Mouse (Mus musculus): ENCODE data around the gene Tlx3.

Tlx3 gene

DNA sequence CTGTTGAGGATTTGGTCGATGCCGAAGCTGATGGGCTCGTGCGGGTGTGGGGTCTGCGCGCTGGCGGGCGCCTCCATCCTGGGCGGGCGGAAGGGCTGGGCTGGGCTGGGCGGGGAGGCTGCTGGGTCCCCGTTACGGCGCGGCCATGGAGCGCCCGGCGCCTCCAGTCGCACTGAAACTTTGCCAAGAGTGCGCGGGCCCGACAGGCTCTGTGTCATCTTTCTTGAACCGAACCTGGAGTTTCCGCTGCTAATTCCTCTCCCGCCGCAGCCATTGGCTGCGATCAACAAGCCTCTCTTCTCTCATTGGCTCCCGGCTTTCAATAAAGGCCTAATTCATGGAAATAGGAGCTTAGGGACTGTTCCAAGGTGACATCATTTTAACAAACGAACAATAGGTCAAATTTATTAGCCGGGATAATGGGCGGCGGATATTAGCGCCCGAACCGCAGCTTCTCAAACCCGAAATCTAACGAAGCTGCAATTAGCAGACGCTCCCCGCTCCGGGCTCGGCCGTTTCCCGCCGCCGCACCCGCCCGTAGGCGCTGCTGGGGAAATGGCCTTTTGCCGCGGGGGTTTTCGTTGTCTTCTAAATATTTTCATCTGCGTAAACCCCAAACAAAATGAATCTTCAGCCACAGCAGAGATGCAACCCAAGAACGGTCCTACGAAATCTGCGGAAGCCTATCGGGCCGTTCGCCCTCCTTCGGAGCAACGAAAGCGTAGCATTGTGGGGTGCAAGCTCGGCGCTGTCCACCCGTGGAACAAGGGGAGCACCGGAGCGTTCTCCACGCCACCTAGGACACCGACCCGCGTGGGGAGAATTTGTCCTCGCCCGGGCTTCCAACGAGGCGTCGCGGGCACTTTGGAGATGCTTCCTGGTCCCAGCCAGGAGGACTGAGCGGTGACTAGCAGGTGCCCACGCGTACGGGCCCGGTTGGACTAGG, at the start of gene Tlx3:
Gene Tlx3 (minus strand): TSS at position 207 of the 946 bp plus-strand sequence.
- no peak for DNase-seq (ENCODE audit: low read depth, low spot score)

- no peak for DNase-seq (ENCODE audit: low read depth, low spot score)
Measured at GRCm38 (mm10) chr11:33240295-33240694, 36.9 kb upstream of the Tlx3 start.

- DNase-seq (ENCODE audit: low read depth, low spot score): no peak
Measured at GRCm38 (mm10) chr11:33234134-33234533, 30.7 kb upstream of the Tlx3 start.

- no peak for DNase-seq (ENCODE audit: low read depth, low spot score)
Measured at GRCm38 (mm10) chr11:33232056-33232455, 28.7 kb upstream of the Tlx3 start.

- DNase-seq (ENCODE audit: low read depth, low spot score): no peak
Measured at GRCm38 (mm10) chr11:33228186-33228585, 24.8 kb upstream of the Tlx3 start.

DNA sequence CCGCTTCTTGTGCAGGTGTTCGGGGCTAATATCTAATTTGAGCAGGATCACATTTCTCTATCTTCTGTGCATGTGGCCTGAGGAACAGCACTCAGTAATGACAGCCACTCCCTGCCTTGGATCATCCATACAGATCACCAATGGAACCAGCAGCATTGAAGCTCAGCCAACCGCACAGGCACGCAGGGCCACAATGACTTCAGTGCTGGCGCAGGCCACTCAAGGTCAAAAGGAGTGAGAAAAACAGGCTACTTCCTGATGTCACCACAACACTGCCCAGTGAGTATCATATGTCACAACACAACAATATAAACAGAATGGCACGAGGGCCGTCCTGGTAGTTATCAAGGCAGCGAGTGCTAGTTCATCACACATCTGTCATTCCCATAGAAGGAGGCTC, 23.1 kb upstream of the Tlx3 start:
- DNase-seq (ENCODE audit: low read depth, low spot score): no peak

DNA sequence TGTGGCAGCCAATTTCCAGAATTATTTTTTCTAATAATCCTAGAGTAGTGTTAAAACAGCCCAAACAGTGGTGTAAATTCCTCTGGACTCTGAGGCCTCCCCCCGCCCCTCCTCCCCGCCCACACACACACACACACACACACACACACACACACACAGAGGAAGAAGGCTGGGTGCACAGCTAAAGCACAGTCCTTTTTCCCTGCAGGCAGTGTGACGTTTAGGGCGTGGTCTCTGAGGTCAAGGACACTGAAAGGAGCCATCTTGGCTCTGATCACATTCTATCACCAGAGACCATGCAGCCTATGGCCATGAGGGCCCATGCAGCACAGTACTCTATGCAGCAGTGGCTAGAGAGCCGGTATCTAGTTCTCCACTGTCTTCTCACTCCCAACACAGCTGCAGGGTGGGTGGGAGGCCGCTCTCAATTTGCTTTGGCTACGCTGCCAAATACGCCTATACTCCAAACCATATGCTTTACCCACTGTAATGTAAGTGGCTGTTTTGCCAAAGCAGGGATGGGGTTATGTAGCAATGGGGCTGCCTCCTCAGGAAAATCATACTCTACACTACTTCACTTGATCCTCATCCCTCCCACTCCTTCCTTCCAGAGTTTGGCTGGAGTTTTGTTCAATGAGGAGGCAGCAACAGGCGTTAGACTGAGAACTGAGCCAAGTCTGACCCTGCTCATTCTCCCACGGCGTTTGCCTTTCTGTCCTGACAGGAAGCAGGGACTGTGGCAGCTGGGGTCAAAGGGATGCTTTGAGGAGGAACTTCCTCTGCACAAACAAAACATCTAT, 18.4 kb upstream of the Tlx3 start:
- DNase-seq (ENCODE audit: low read depth, low spot score): no peak

GRCm38 (mm10) chr11:33220763-33221162, 17.4 kb upstream of the Tlx3 start:
- DNase-seq (ENCODE audit: low read depth, low spot score): no peak

DNA sequence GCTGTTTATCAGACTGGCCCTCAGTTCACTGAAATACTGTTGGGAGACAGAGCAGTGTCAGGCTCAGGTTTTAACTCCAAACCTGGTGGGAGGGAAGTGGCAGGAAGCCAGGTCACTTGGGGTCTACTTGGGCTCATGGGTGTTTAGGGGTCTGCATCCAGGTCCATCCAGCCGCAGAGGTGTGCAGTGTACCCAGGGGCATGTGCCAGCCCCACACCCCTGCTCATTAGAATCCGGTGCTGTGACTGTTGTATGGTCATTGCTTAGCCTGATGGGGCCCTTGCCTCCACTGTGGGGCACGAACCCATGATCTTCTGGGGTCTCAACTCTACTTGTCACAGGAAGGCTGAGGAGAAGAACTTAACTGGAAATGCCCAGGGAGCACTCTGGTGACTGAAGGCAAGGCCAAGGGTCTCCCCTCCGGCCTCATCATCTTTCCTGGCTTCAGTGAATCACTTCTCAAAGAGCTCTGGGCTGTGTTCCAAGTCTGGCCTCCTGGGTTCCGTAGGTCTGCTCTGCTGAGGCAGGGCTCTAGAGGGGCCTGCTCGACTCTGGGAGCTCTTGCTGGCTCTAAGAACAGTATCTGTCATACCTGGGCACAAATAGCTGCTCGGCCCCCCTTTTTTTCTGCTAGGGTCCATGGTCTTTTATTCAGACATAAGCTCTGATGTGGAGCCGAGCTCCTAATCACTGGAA, 14.1 kb upstream of the Tlx3 start:
- DNase-seq (ENCODE audit: low read depth, low spot score): no peak

DNA sequence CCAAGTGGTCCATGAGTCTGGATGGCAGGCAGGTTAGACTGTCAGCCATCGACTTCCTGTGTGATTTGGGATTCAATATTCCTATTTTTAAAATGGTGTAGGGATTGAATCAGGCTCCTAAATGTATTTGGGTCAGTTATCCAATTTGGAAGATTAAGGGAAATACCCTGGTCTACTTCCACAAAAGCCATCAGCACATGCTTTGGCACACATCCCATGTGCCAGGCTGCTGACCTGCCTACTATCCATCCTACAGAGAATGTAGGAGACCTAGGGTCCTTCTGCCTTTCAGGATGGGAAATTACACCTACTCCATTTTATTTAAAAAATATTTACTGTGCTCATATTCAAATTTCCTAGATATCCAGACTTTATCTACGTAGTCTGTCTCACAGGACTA, 4.0 kb upstream of the Tlx3 start:
- DNase-seq (ENCODE audit: low read depth, low spot score): no peak

DNA sequence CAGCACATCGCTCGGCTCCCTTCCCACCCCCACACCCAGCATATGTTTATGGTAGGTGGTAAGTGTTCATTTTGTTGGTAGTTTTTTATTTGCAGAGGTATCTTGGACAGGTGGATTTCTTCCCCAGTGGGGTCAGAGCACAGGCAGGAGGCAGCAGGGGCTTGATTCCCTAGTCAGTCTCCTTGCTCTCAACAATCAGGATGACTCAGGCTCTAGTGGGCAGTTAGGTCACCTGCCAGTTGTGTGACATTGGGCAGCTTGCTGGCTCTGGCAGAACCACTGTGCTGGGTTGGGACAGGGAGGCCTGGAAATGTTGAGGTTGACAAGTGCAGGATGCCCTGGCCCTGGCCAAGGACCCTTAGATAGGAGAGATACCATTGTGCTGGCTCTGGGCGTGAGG, 1.6 kb upstream of the Tlx3 start:
- no peak for DNase-seq (ENCODE audit: low read depth, low spot score)

GRCm38 (mm10) chr11:33204329-33204705, 928 bp upstream of the Tlx3 start:
- no peak for DNase-seq (ENCODE audit: low read depth, low spot score)

GRCm38 (mm10) chr11:33202972-33203371, 417 bp downstream of the Tlx3 start:
- DNase-seq (ENCODE audit: low read depth, low spot score): no peak

DNA sequence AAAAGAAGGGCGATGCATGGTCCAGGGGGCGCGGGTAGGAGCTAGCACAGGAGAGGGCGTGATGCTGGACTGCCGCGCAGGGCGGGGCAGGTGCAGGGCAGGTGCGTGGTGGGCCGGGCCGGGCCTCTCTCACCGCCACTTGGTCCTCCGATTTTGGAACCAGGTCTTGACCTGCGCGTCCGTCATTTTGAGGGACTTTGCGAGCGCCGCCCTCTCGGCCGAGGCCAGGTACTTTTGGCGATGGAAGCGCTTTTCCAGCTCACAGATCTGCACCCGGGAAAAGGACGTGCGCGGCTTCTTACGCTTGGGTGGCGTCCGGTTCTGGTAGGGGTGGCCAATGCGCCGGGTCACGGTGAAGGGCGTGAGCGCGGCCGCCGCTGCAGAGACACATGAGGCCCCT, 1.1 kb downstream of the Tlx3 start:
- DNase-seq (ENCODE audit: low read depth, low spot score): no peak

GRCm38 (mm10) chr11:33201626-33202010, 1.8 kb downstream of the Tlx3 start:
- DNase-seq (ENCODE audit: low read depth, low spot score): no peak

GRCm38 (mm10) chr11:33200764-33201625, 2.4 kb downstream of the Tlx3 start:
- no peak for DNase-seq (ENCODE audit: low read depth, low spot score)

DNA sequence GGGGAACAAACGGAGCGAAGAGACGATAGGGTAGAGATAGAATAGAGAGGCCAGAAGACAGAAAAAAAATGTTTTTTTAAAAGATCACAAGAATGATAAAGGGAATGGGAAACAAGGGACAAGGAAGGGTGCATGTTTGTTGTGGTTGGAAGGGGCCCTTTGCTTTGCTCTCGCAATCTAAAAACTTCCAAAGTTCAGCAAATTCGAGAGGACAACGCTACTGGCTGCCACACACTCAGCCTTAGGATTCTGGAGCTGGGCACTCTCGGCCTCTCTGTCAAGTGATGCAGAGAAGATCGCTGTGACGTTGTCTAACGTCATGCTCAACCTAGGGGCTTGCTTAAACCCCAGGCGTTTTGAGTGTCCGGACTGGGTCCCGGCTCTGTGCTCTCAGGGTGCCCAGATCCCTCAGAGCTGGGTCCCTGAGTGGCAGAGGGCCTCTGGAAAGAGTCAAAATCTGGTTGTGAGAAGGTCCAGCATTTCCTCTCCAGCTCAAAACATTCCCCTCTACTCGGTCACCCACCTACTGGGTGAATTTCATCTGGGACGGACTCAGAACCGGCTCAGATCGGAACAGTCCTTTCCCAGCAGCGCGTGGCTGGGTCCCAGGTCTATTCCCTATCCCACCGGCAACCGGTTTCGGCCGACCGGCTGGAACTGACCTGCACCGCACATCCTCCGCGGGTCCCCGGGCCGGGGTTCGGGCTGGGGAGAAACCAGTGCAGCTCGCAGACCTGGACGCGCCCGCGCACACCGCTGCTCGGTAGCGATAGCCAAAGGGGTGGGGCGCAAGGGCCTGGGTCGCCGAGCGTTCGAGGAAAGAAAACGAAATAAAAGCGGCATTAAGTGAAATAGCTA, 3.3 kb downstream of the Tlx3 start:
- no peak for DNase-seq (ENCODE audit: low read depth, low spot score)

DNA sequence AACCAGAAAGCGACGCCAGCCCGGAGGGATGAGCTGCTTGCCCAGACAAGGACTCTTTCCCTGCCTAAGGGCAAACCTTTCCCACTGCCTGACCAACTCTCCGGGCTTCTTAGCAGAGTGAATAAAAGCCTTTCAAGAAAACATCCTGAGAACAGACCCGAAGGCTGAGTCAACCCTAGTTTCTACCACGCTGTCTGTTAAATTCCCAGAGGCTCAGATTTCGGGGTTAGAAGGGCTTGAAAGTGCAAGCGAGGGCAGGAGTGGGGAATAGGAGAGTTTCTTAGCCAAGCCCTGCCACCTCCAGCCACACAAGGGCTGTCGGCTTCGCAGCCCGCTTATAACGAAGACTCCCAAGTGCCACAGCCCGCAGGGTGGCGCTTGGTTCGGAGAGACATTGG, 4.3 kb downstream of the Tlx3 start:
- DNase-seq (ENCODE audit: low read depth, low spot score): no peak

DNA sequence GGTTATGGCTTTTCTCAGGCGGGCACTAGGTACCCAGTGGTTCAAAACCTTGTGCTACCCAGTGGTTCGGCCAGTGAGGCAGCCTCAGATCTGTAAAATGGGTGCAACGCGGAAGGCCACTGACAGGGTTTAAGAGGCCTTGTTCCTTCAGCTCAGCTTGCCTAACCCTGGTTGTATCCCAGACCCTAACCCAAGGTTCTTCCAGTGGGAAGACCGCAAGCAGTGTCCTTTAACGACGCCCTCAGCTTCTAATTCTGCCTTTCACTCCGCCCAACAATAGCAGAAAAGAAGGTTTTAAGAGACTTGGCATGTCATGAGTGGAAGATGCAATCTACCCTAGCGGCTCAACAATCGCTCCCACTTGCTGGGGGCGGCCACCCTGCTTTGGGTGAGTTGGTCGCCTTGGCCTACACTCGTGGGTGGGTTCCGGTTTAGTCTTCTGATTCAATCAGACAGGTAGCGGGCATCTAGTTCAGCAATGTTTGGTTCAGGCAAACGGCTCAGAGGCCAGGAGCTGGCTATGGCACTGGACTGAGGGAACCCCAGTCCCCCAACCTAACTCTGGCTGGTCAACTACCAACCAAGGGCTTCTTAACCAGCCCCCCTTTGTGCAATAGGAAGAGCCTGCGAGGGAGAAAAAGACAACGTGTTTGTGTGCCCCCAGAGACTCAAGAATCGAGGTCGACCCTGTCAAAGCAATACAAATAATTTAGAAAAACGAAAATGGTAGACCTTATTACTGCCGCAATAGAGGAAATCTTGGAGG, 4.9 kb downstream of the Tlx3 start:
- no peak for DNase-seq (ENCODE audit: low read depth, low spot score)

GRCm38 (mm10) chr11:33197673-33198072, 5.7 kb downstream of the Tlx3 start:
- no peak for DNase-seq (ENCODE audit: low read depth, low spot score)
